ENCODE assay signal across 24 mouse cellular contexts in the genomic region with DNA sequence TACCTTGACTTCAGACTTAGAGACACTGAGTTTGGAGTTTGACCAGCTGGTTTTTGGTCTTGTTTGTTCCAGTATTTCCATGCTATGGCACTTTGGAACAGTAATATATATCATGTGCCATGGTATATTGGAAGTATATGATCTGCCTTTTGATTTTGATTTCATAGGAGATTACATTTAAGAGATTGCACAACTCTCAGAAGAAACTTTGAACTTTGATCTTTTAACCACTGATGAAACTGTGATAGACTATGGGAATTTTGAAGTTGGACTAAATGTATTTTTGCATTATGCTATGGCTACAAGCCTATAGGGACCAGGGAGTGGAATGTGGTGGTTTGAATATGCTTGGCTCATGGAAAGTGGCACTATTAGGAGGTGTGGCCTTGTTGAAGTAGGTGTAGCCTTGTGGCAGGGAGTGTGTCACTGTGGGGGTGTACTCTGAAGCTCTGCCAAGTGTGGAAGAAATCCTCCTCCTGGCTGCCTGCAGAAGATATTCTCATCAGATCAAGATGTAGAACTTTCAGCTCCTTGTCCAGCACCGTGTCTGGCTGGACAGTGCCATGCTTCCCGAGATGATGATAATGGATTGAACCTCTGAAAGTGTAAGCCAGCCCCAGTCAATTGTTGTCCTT. TPM values are rescaled to one million over a fixed set of nuclear protein-coding genes. Genes with fewer than 3 reads are reported as not detected.
"Had no signal": no experiment of that assay in that cellular context is flagged by ENCODE, and none has a peak within 500 bp of the region (broad histone marks: within the 10 kb centered on the region; RNA-seq: fewer than 3 reads in every experiment).

No protein-coding gene starts in this region.

- H3K36me3 ChIP-seq: lung, embryonic 15.5 days; midbrain, embryonic 13.5 days; midbrain, embryonic 15.5 days; neural tube, embryonic 12.5 days had no signal

- H3K27me3 ChIP-seq: lung, embryonic 15.5 days; midbrain, embryonic 13.5 days; midbrain, embryonic 15.5 days; neural tube, embryonic 12.5 days had no signal

- H3K4me3 ChIP-seq: lung, embryonic 15.5 days; megakaryocyte, embryonic 14.5 days; midbrain, embryonic 13.5 days; midbrain, embryonic 15.5 days; neural tube, embryonic 12.5 days had no signal

- H3K9ac ChIP-seq: lung, embryonic 15.5 days; midbrain, embryonic 13.5 days; midbrain, embryonic 15.5 days; neural tube, embryonic 12.5 days had no signal

- H3K9me3 ChIP-seq: lung, embryonic 15.5 days; megakaryocyte, embryonic 14.5 days; midbrain, embryonic 13.5 days; midbrain, embryonic 15.5 days; neural tube, embryonic 12.5 days had no signal

- DNase-seq: lung, adult 2 months; lung, postnatal 14 days; lung, postnatal 36 days; right cerebral cortex, postnatal 14 days; thymus, adult 18-20 months; thymus, postnatal 14 days; thymus, postnatal 36 days had no signal

- H3K4me1 ChIP-seq: lung, embryonic 15.5 days; megakaryocyte, embryonic 14.5 days; midbrain, embryonic 15.5 days; neural tube, embryonic 12.5 days had no signal

- H3K4me2 ChIP-seq: lung, embryonic 15.5 days; midbrain, embryonic 11.5 days; midbrain, embryonic 13.5 days; midbrain, embryonic 15.5 days; neural tube, embryonic 12.5 days had no signal

- H3K27ac ChIP-seq: lung, embryonic 15.5 days; macrophage; midbrain, embryonic 13.5 days; midbrain, embryonic 15.5 days; neural tube, embryonic 12.5 days had no signal

- ATAC-seq: lung, postnatal 0 days; midbrain, embryonic 13.5 days; midbrain, embryonic 15.5 days had no signal

RNA-seq across cellular contexts. Expression of a gene that starts 31.8 kb away (rescaled TPM):
- total RNA-seq: megakaryocyte progenitor cell, adult 5-6 weeks; midbrain, postnatal 0 days; monocyte, adult 5-6 weeks; neutrophil, adult 5-6 weeks had no signal
- polyA plus RNA-seq: lung, adult 2 months; lung, embryonic 15.5 days; lung, postnatal 0 days; macrophage; midbrain, embryonic 11.5 days; midbrain, embryonic 13.5 days; midbrain, embryonic 15.5 days; midbrain, postnatal 0 days; neural tube, embryonic 12.5 days; neural tube, embryonic 14.5 days; spleen, adult 2 months; stomach, embryonic 14.5 days; stomach, embryonic 16.5 days; thymus, postnatal 0 days had no signal
